ENCODE assay signal across 8 mouse cellular contexts in genomic region chr7:112227266-112227562, GRCm38 (mm10). TPM values are rescaled to one million over a fixed set of nuclear protein-coding genes. Genes with fewer than 3 reads are reported as not detected.
DNase-seq lines count a peak whose midpoint lies in the region; ATAC-seq lines count a peak whose summit lies in the region.
"Had no signal": no experiment of that assay in that cellular context is flagged by ENCODE, and none has a peak within 500 bp of the region (broad histone marks: within the 10 kb centered on the region; RNA-seq: fewer than 3 reads in every experiment).

No protein-coding gene starts in this region.

- DNase-seq in limb, embryonic 10.5 days (ENCODE audit: low spot score): no peak
- no peak for DNase-seq in embryonic facial prominence, embryonic 14.5 days (ENCODE audit: low spot score)
- DNase-seq in adrenal gland, postnatal 25 days: no peak
- no peak for DNase-seq in urinary bladder, adult 2 months (ENCODE audit: low spot score)

- peaks cover 65% of the 10 kb centered on the region for H3K27me3 ChIP-seq in limb, embryonic 12.5 days
- peaks cover 66% of the 10 kb centered on the region for H3K27me3 ChIP-seq in limb, embryonic 10.5 days (ENCODE audit: low read depth, poor library complexity, severe bottlenecking)
- peaks cover 34% of the 10 kb centered on the region for H3K27me3 ChIP-seq in embryonic facial prominence, embryonic 14.5 days (replicated peaks; ENCODE audit: control insufficient read depth, insufficient read depth, low read length)
- H3K27me3 ChIP-seq in hindbrain, embryonic 16.5 days (replicated peaks; ENCODE audit: control insufficient read depth, insufficient read depth, low read length): peaks cover 18% of the 10 kb centered on the region
- peaks cover 23% of the 10 kb centered on the region for H3K27me3 ChIP-seq in neural tube, embryonic 14.5 days (ENCODE audit: control insufficient read depth, insufficient read depth, low read length)

- 35% methylated on average over 6 of the region's 6 CpGs for WGBS in limb, embryonic 12.5 days
- 28% methylated on average over 6 of the region's 6 CpGs for WGBS in limb, embryonic 10.5 days
- 52% methylated on average over 6 of the region's 6 CpGs for WGBS in embryonic facial prominence, embryonic 14.5 days
- 34% methylated on average over 6 of the region's 6 CpGs for WGBS in hindbrain, embryonic 16.5 days
- 22% methylated on average over 6 of the region's 6 CpGs for WGBS in neural tube, embryonic 14.5 days

- 0 out of 2 replicates have a peak overlapping the region, but pooled peaks have one; percentile 54 for H3K4me3 ChIP-seq in limb, embryonic 12.5 days (replicated peaks)
- no peak overlapping the region for H3K4me3 ChIP-seq in limb, embryonic 10.5 days
- H3K4me3 ChIP-seq in embryonic facial prominence, embryonic 14.5 days (ENCODE audit: low read depth, low read length): peak overlapping the region; percentile 57; the same call in 1 of the 2 replicates
- peak overlapping the region; percentile 69 for H3K4me3 ChIP-seq in hindbrain, embryonic 16.5 days (ENCODE audit: low read length)
- H3K4me3 ChIP-seq in neural tube, embryonic 14.5 days (ENCODE audit: low read depth, low read length): peak overlapping the region; percentile 59; the same call in 1 of the 2 replicates

- no peaks in the 10 kb centered on the region for H3K9me3 ChIP-seq in limb, embryonic 12.5 days
- no peaks in the 10 kb centered on the region for H3K9me3 ChIP-seq in limb, embryonic 10.5 days (replicated peaks)
- no peaks in the 10 kb centered on the region for H3K9me3 ChIP-seq in embryonic facial prominence, embryonic 14.5 days (ENCODE audit: control insufficient read depth, low read length)
- H3K9me3 ChIP-seq in hindbrain, embryonic 16.5 days (ENCODE audit: control insufficient read depth, low read length): no peaks in the 10 kb centered on the region
- H3K9me3 ChIP-seq in neural tube, embryonic 14.5 days (ENCODE audit: control insufficient read depth, low read length): no peaks in the 10 kb centered on the region

- peaks cover 20% of the 10 kb centered on the region for H3K4me1 ChIP-seq in limb, embryonic 12.5 days (replicated peaks)
- peaks cover 37% of the 10 kb centered on the region for H3K4me1 ChIP-seq in limb, embryonic 10.5 days
- H3K4me1 ChIP-seq in embryonic facial prominence, embryonic 14.5 days (ENCODE audit: control insufficient read depth, insufficient read depth, low read length): peaks cover 4% of the 10 kb centered on the region; the same call in 1 of the 2 replicates
- H3K4me1 ChIP-seq in hindbrain, embryonic 16.5 days (ENCODE audit: control insufficient read depth, insufficient read depth, low read depth, low read length): peaks cover 12% of the 10 kb centered on the region
- peaks cover 5% of the 10 kb centered on the region for H3K4me1 ChIP-seq in neural tube, embryonic 14.5 days (ENCODE audit: control insufficient read depth, insufficient read depth, low read length)

- no peak overlapping the region for H3K27ac ChIP-seq in limb, embryonic 12.5 days
- no peak overlapping the region for H3K27ac ChIP-seq in limb, embryonic 10.5 days
- H3K27ac ChIP-seq in embryonic facial prominence, embryonic 14.5 days (replicated peaks; ENCODE audit: low read depth, low read length): no peak overlapping the region
- no peak overlapping the region for H3K27ac ChIP-seq in hindbrain, embryonic 16.5 days (ENCODE audit: low read depth, low read length)
- H3K27ac ChIP-seq in neural tube, embryonic 14.5 days (ENCODE audit: low read depth, low read length): no peak overlapping the region
- H3K27ac ChIP-seq: liver, embryonic 14.5 days had no signal

- H3K9ac ChIP-seq in limb, embryonic 12.5 days (replicated peaks): no peak overlapping the region
- H3K9ac ChIP-seq in embryonic facial prominence, embryonic 14.5 days (ENCODE audit: low read depth, low read length): no peak overlapping the region
- H3K9ac ChIP-seq in hindbrain, embryonic 16.5 days (ENCODE audit: low read depth, low read length): no peak overlapping the region
- H3K9ac ChIP-seq in neural tube, embryonic 14.5 days (replicated peaks; ENCODE audit: low read depth, low read length): no peak overlapping the region
- H3K9ac ChIP-seq: liver, embryonic 14.5 days had no signal

- no peaks in the 10 kb centered on the region for H3K36me3 ChIP-seq in limb, embryonic 12.5 days
- H3K36me3 ChIP-seq in limb, embryonic 10.5 days: no peaks in the 10 kb centered on the region
- H3K36me3 ChIP-seq in embryonic facial prominence, embryonic 14.5 days (ENCODE audit: control insufficient read depth, insufficient read depth, low read length): no peaks in the 10 kb centered on the region
- H3K36me3 ChIP-seq in hindbrain, embryonic 16.5 days (ENCODE audit: control insufficient read depth, insufficient read depth, low read length): no peaks in the 10 kb centered on the region
- H3K36me3 ChIP-seq in neural tube, embryonic 14.5 days (ENCODE audit: control insufficient read depth, insufficient read depth, low read length): no peaks in the 10 kb centered on the region

- peak overlapping the region; percentile 97 for H3K4me2 ChIP-seq in limb, embryonic 12.5 days
- peak overlapping the region; percentile 99 for H3K4me2 ChIP-seq in embryonic facial prominence, embryonic 14.5 days (ENCODE audit: low read depth, low read length)
- H3K4me2 ChIP-seq in hindbrain, embryonic 16.5 days (ENCODE audit: low read length): peak overlapping the region; percentile 98
- 0 out of 2 replicates have a peak overlapping the region, but pooled peaks have one; percentile 97 for H3K4me2 ChIP-seq in neural tube, embryonic 14.5 days (ENCODE audit: low read depth, low read length)

- no peak for ATAC-seq in limb, embryonic 12.5 days (ENCODE audit: insufficient number of reproducible peaks, insufficient read depth, low FRiP score, low TSS enrichment, low read depth)
- no peak for ATAC-seq in embryonic facial prominence, embryonic 14.5 days (ENCODE audit: low read depth)
- no peak for ATAC-seq in hindbrain, embryonic 16.5 days
- no peak for ATAC-seq in neural tube, embryonic 14.5 days (ENCODE audit: low read depth)

RNA-seq across cellular contexts. Expression of gene Mical2, which starts 1.6 kb away (rescaled TPM):
- 2.4 and 3.2 TPM in 2 replicates for polyA plus RNA-seq in limb, embryonic 12.5 days (2016; fragmentation: Nextera tagmentation; extraction: Ambion mirVana)
- polyA plus RNA-seq in limb, embryonic 10.5 days (2016; fragmentation: Nextera tagmentation; extraction: Ambion mirVana): 0.96 and 1.2 TPM in 2 replicates
- 11.0 and 11.5 TPM in 2 replicates for polyA plus RNA-seq in embryonic facial prominence, embryonic 14.5 days (2014; fragmentation: Nextera tagmentation; extraction: Ambion mirVana)
- polyA plus RNA-seq in hindbrain, embryonic 16.5 days (2015; fragmentation: Nextera tagmentation; extraction: Ambion mirVana): 6.0 and 7.2 TPM in 2 replicates
- 3.7 and 5.3 TPM in 2 replicates for polyA plus RNA-seq in neural tube, embryonic 14.5 days (2014; fragmentation: Nextera tagmentation; extraction: Ambion mirVana)
- total RNA-seq in adrenal gland, postnatal 25 days (2021): 12.3 and 13.9 TPM in 2 replicates
- 22.9 and 26.8 TPM in 2 replicates for polyA plus RNA-seq in urinary bladder, adult 2 months (2012; rRNA removed)
